Mouse (Mus musculus) neutrophil, adult 83 days (primary cell): ENCODE data around the gene C1rb. TPM values are rescaled to one million over a fixed set of nuclear protein-coding genes. Genes with fewer than 3 reads are reported as not detected.

Experiments
- total RNA-seq, 2 experiments: library from RNA; stranded (reverse); gene quantifications; one replicate each; pipeline ENCODE4 v1.2.4; 2023

C1rb gene
- total RNA-seq = under 1 TPM; 0.22 to 0.62 TPM

DNA sequence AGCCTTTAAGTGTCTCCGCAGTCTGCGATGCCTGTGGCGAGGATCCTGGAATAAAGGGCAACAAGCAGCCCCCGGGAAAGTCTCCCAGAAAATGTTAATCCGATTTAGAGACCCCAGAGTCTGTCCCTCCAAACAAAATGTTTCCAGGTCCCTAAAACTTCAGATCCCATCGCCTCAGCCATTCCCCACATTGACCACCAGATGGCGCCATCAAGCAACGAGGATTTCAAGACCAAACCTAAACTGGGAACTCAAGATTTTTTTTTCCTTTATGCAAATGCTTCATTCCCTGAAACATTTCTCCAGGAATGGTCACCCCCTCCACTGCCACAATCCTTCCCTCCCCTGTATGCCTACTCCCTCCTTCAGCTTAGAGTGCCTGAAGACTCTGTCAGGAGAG lies at the start of gene C1rb:
TSS of gene C1rb (plus strand) at position 269 of the 400 bp plus-strand sequence.

DNA sequence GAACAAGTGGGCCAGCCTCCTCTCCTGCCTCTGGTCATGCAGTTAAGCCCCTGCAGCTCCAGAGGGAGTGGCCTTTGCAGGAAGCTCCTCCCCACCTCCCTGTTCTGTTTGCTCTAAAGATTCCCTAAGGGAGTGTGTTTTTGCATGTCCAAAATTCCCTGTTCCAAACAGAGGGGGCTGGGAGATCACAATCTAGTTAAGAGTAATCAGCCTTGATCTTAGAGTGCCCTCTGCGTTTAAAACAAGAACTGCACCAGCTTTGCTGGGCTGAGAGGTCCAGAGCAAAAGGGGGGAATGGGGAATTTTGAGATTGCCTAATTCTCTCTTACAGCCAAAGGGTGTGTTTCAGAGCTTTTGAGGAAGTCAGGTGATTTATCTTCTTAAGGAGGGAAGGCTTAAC lies 27.8 kb upstream of the C1rb start, which contains the start of gene C1s1:
TSS of gene C1s1 (minus strand) at position 76 of the 400 bp plus-strand sequence.

Other genes starting within 250 kb of the C1rb start
- 10 to 100 TPM; 41.4 to 43.1 TPM for gene Pex5, start 155.2 kb upstream of the C1rb start, total RNA-seq
- gene Clstn3, start 105.5 kb upstream of the C1rb start, total RNA-seq = 1 to 10 TPM; 3.1 to 4.5 TPM
- 10 to 100 TPM; 44.5 to 46.7 TPM for gene C1rl, start 77.2 kb upstream of the C1rb start, total RNA-seq
- gene C1ra, start 57.9 kb upstream of the C1rb start, total RNA-seq = 1 to 10 TPM; 3.5 to 5.7 TPM
- not detected for gene C1s1, start 27.9 kb upstream of the C1rb start, total RNA-seq
- under 1 TPM in 1 of 2 experiments, not detected in 1; 0.13 TPM for gene C1s2, start 65.8 kb downstream of the C1rb start, total RNA-seq
- gene Lpcat3, start 92.7 kb downstream of the C1rb start, total RNA-seq = 10 to 100 TPM; 55.6 to 64.5 TPM
- gene Emg1, start 141.9 kb downstream of the C1rb start, total RNA-seq = 10 to 100 TPM; 53.2 to 62.5 TPM
- gene Phb2, start 142.0 kb downstream of the C1rb start, total RNA-seq = 100 to 1,000 TPM; 119 to 130 TPM
- gene Ptpn6, start 168.4 kb downstream of the C1rb start, total RNA-seq = 100 to 1,000 TPM; 378 to 393 TPM
- 100 to 1,000 TPM; 116 to 117 TPM for gene Grcc10, start 171.1 kb downstream of the C1rb start, total RNA-seq
- 1 to 10 TPM in 1 of 2 experiments, not detected in 1; 1.1 TPM for gene Gm45234, start 185.7 kb downstream of the C1rb start, total RNA-seq
- gene Atn1, start 186.2 kb downstream of the C1rb start, total RNA-seq = 10 to 100 TPM; 32.0 to 35.9 TPM
- not detected for gene Eno2, start 199.4 kb downstream of the C1rb start, total RNA-seq
- gene Lrrc23, start 209.4 kb downstream of the C1rb start, total RNA-seq = not detected
- gene Spsb2, start 238.4 kb downstream of the C1rb start, total RNA-seq = 10 to 100 TPM; 21.0 to 23.8 TPM
- 100 to 1,000 TPM; 131 to 139 TPM for gene Tpi1, start 244.0 kb downstream of the C1rb start, total RNA-seq